Comparison of ENCODE assay signal across 8 mouse cellular contexts in the genomic region with DNA sequence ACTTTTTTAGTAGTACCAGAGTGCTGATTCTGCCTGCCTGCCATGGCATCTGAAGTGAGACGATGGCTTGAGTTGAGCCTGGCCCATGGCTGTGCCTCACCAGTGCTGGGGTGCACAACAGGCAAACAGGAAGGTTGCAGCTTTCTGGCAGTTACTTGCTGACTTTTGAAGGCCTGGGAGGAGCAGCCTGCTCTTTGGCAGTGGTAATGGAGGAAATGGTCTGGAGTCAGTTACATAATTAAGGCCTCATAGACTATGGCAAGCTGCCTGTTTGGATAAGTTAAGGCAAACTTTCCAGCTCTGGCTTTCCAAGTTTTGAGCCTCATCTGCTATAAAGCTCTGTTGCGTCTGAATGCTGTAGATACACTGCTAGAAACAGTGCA. TPM values are rescaled to one million over a fixed set of nuclear protein-coding genes. Genes with fewer than 3 reads are reported as not detected.
DNase-seq lines count a peak whose midpoint lies in the region; ATAC-seq and TF ChIP-seq lines count a peak whose summit lies in the region.

No protein-coding gene starts in this region.

- H3K36me3 ChIP-seq in intestine, embryonic 16.5 days (ENCODE audit: control insufficient read depth, insufficient read depth, low read length) = no peaks in the 10 kb centered on the region

- TF ChIP-seq POLR2A in olfactory bulb, adult 2 months (IDR thresholded peaks at IDR 0.05; ENCODE audit: insufficient read depth, low read depth, low read length) = no peak

- no peak for TF ChIP-seq CTCF in olfactory bulb, adult 2 months (IDR thresholded peaks at IDR 0.05; ENCODE audit: insufficient read depth, low read depth, low read length)

- peak overlapping the region; percentile 48 for H3K9ac ChIP-seq in intestine, embryonic 16.5 days (ENCODE audit: low read depth, low read length)

- DNase-seq in T-cell, adult 2 months (ENCODE audit: low spot score) = peak; percentile 33
- DNase-seq in cerebellum, postnatal 25 days = peak; percentile 43 to 46
- DNase-seq in heart, adult 11 months = peak; percentile 99
- peak; percentile 69 to 76 for DNase-seq in lung, adult 18-20 months
- DNase-seq in right cerebral cortex, postnatal 4 days = no peak
- DNase-seq in left cerebral cortex, postnatal 14 days (ENCODE audit: low spot score in 2 of 2) = no peak

- H3K4me1 ChIP-seq in intestine, embryonic 16.5 days (ENCODE audit: control insufficient read depth, insufficient read depth, low read length) = peaks cover 31% of the 10 kb centered on the region
- H3K4me1 ChIP-seq in olfactory bulb, adult 2 months (ENCODE audit: control insufficient read depth, insufficient read depth, low read length) = peaks cover 20% of the 10 kb centered on the region

- peak overlapping the region; percentile 59; the same call in 1 of the 2 replicates for H3K4me2 ChIP-seq in intestine, embryonic 16.5 days (ENCODE audit: low read depth, low read length)

- peak overlapping the region; percentile 98 for H3K27ac ChIP-seq in intestine, embryonic 16.5 days (ENCODE audit: low read length)
- H3K27ac ChIP-seq in olfactory bulb, adult 2 months (ENCODE audit: insufficient read depth, low read depth, low read length) = peak overlapping the region; percentile 89

- no peak for ATAC-seq in intestine, embryonic 16.5 days

- no peak overlapping the region for H3K4me3 ChIP-seq in intestine, embryonic 16.5 days (ENCODE audit: low read length)
- no peak overlapping the region for H3K4me3 ChIP-seq in olfactory bulb, adult 2 months (ENCODE audit: insufficient read depth, low read depth, low read length)

- H3K9me3 ChIP-seq in intestine, embryonic 16.5 days (ENCODE audit: control insufficient read depth, low read length) = no peaks in the 10 kb centered on the region

- WGBS in intestine, embryonic 16.5 days = 60% methylated on average over 2 of the region's 2 CpGs
- 23% methylated on average over 2 of the region's 2 CpGs for WGBS in olfactory bulb, adult 2 months

- intact Hi-C loops in left cerebral cortex, postnatal 14 days (cut with DNase I) = no loop called here

- H3K27me3 ChIP-seq in intestine, embryonic 16.5 days (replicated peaks; ENCODE audit: control insufficient read depth, insufficient read depth, low read length) = no peaks in the 10 kb centered on the region

RNA-seq across cellular contexts. Expression of a gene that starts 4.4 kb away (rescaled TPM):
- 9.6 and 11.1 TPM in 2 replicates for polyA plus RNA-seq in intestine, embryonic 16.5 days (2015; fragmentation: Nextera tagmentation; extraction: Ambion mirVana)
- polyA plus RNA-seq in olfactory bulb, adult 2 months (2012; ENCODE audit: insufficient read depth, insufficient read length, low replicate concordance, missing spikeins) = 372 TPM in 1 of 2 replicates, not detected in the other
- total RNA-seq in left cerebral cortex, postnatal 14 days (2021) = 10 to 100 TPM; 55.1 to 55.7 TPM

RNA-seq across cellular contexts. Expression of a gene that starts 17.5 kb away (rescaled TPM):
- polyA plus RNA-seq in intestine, embryonic 16.5 days (2015; fragmentation: Nextera tagmentation; extraction: Ambion mirVana) = 238 and 263 TPM in 2 replicates
- not detected in 2 replicates for polyA plus RNA-seq in olfactory bulb, adult 2 months (2012; ENCODE audit: insufficient read depth, insufficient read length, low replicate concordance, missing spikeins)
- 100 to 1,000 TPM; 103 to 108 TPM for total RNA-seq in left cerebral cortex, postnatal 14 days (2021)

RNA-seq across cellular contexts. Expression of a gene that starts 47.5 kb away (rescaled TPM):
- 52.4 and 62.8 TPM in 2 replicates for polyA plus RNA-seq in intestine, embryonic 16.5 days (2015; fragmentation: Nextera tagmentation; extraction: Ambion mirVana)
- not detected in 2 replicates for polyA plus RNA-seq in olfactory bulb, adult 2 months (2012; ENCODE audit: insufficient read depth, insufficient read length, low replicate concordance, missing spikeins)
- 10 to 100 TPM; 90.4 to 90.8 TPM for total RNA-seq in left cerebral cortex, postnatal 14 days (2021)

Comparison
In these comparisons a context has a peak if more than half of its experiments do, and no peak if none do; other contexts are left out.
1. DNase-seq: peak in T-cell, adult 2 months (single experiment), cerebellum, postnatal 25 days (2 of 2), heart, adult 11 months (single experiment) and lung, adult 18-20 months (2 of 2); none in right cerebral cortex, postnatal 4 days (single experiment) and left cerebral cortex, postnatal 14 days (0 of 2).
2. RNA of a gene that starts 47.5 kb away (polyA plus RNA-seq): 52.4 to 62.8 TPM in intestine, embryonic 16.5 days; not detected in olfactory bulb, adult 2 months; every median in the first group is over 10 times any median in the second.